Mouse (Mus musculus) heart, embryonic 15.5 days (tissue): Measurements from ENCODE around the gene Zdhhc14. TPM values are rescaled to one million over a fixed set of nuclear protein-coding genes. Genes with fewer than 3 reads are reported as not detected.
A peak's percentile ranks its signal among the peaks of the same experiment; 100 is the strongest.

ENCODE experiments used
- ATAC-seq: fragments of 200-750 bp; cut with Nextera tagmentation; replicated peaks from 2 replicates; pipeline ENCODE4 v1.8.0; 2017; ENCODE audit warnings: low read depth, moderate TSS enrichment; ENCODE audit not compliant: insufficient number of reproducible peaks, insufficient read depth, low FRiP score
- H3K27ac ChIP-seq: fragments of 300-500 bp; sonication (generic); 2 replicates; pipeline ENCODE4 v1.5.1; 2015; ENCODE audit warnings: mild to moderate bottlenecking, inconsistent platforms
- H3K27me3 ChIP-seq: fragments of 300-500 bp; sonication (generic); 2 replicates; pipeline ENCODE4 v1.6.1; 2015; ENCODE audit warnings: inconsistent platforms
- H3K36me3 ChIP-seq: fragments of 300-500 bp; sonication (generic); 2 replicates; pipeline ENCODE4 v1.6.1; 2015; ENCODE audit warnings: mild to moderate bottlenecking, inconsistent platforms
- H3K4me1 ChIP-seq: fragments of 300-500 bp; sonication (generic); replicated peaks from 2 replicates; pipeline ENCODE4 v1.6.1; 2015; ENCODE audit warnings: inconsistent platforms
- H3K4me2 ChIP-seq: fragments of 300-500 bp; sonication (generic); 2 replicates; pipeline ENCODE4 v1.6.1; 2015; ENCODE audit warnings: inconsistent platforms, mild to moderate bottlenecking, moderate library complexity
- H3K4me3 ChIP-seq: fragments of 300-500 bp; sonication (generic); 2 replicates; pipeline ENCODE4 v1.5.1; 2015; ENCODE audit warnings: mild to moderate bottlenecking, inconsistent platforms
- H3K9ac ChIP-seq: fragments of 300-500 bp; sonication (generic); 2 replicates; pipeline ENCODE4 v1.6.1; 2015; ENCODE audit warnings: mild to moderate bottlenecking, inconsistent platforms
- H3K9me3 ChIP-seq: fragments of 300-500 bp; sonication (generic); replicated peaks from 2 replicates; pipeline ENCODE4 v1.6.1; 2016; ENCODE audit warnings: inconsistent platforms
- WGBS: fragments of 180-500 bp; shearing (Covaris S2); methylation state at CpG from one replicate; pipeline ENCODE4 v1.1.7; 2015; ENCODE audit warnings: mixed read lengths; 5-methylcytosine and 5-hydroxymethylcytosine counted together
- polyA plus RNA-seq: library from polyadenylated mRNA; unstranded; fragments of >200 nt; fragmentation: Nextera tagmentation; extraction: Ambion mirVana; gene quantifications from 2 replicates; pipeline ENCODE4 v1.2.1, GENCODE M21; 2015

Gene Zdhhc14
- polyA plus RNA-seq, 1 experiment from 2014 or later, result 1.3 TPM

- Histone ChIP-seq H3K4me1 (peaks cover 12% of the 10 kb centered on the region), H3K27ac (no peak overlapping the region), H3K4me2 (no peak overlapping the region), H3K36me3 (no peaks in the 10 kb centered on the region), H3K9me3 (no peaks in the 10 kb centered on the region), H3K4me3 (no peak overlapping the region), H3K27me3 (no peaks in the 10 kb centered on the region), H3K9ac (no peak overlapping the region)
- WGBS, result 36% methylated on average over 7 of the region's 7 CpGs
- ATAC-seq, result peak; percentile 53; the same call in 1 of the 2 replicates
Measured at GRCm38 (mm10) chr17:5506553-5506952, 14.2 kb downstream of the Zdhhc14 start.

GRCm38 (mm10) chr17:5506988-5507387 is 14.6 kb downstream of the Zdhhc14 start:
- no peak overlapping the region for H3K9ac ChIP-seq

GRCm38 (mm10) chr17:5508030-5508429 is 15.7 kb downstream of the Zdhhc14 start:
- WGBS, result 81% methylated on average over 4 of the region's 4 CpGs
- Histone ChIP-seq H3K27me3 (no peaks in the 10 kb centered on the region), H3K9ac (no peak overlapping the region), H3K4me1 (peaks cover 12% of the 10 kb centered on the region), H3K4me2 (no peak overlapping the region), H3K4me3 (no peak overlapping the region), H3K36me3 (no peaks in the 10 kb centered on the region), H3K9me3 (no peaks in the 10 kb centered on the region), H3K27ac (no peak overlapping the region)
- no peak for ATAC-seq

More at GRCm38 (mm10) chr17:5506988-5507387, 14.6 kb downstream of the Zdhhc14 start:
- 23% methylated on average over 5 of the region's 5 CpGs for WGBS
- H3K9me3 ChIP-seq, result no peaks in the 10 kb centered on the region
- H3K27me3 ChIP-seq, result no peaks in the 10 kb centered on the region
- H3K4me3 ChIP-seq, result no peak overlapping the region
- peaks cover 12% of the 10 kb centered on the region for H3K4me1 ChIP-seq
- H3K27ac ChIP-seq, result no peak overlapping the region
- H3K36me3 ChIP-seq, result no peaks in the 10 kb centered on the region
- no peak overlapping the region for H3K4me2 ChIP-seq
- no peak for ATAC-seq

GRCm38 (mm10) chr17:5510564-5510963 is 18.2 kb downstream of the Zdhhc14 start:
- Histone ChIP-seq H3K27ac (no peak overlapping the region), H3K36me3 (no peaks in the 10 kb centered on the region), H3K4me1 (peaks cover 11% of the 10 kb centered on the region), H3K9ac (no peak overlapping the region), H3K27me3 (no peaks in the 10 kb centered on the region), H3K4me3 (no peak overlapping the region), H3K9me3 (no peaks in the 10 kb centered on the region), H3K4me2 (no peak overlapping the region)
- no peak for ATAC-seq
- 73% methylated on average over 9 of the region's 9 CpGs for WGBS

GRCm38 (mm10) chr17:5511724-5512123 is 19.4 kb downstream of the Zdhhc14 start:
- whole genome bisulfite sequencing, result 71% methylated on average over 6 of the region's 6 CpGs
- Histone ChIP-seq H3K9ac (no peak overlapping the region), H3K9me3 (no peaks in the 10 kb centered on the region)

GRCm38 (mm10) chr17:5519466-5519865 is 27.1 kb downstream of the Zdhhc14 start:
- no peak for ATAC-seq
- Histone ChIP-seq H3K9ac (no peak overlapping the region), H3K9me3 (no peaks in the 10 kb centered on the region; the same call in 1 of the 2 replicates), H3K27me3 (no peaks in the 10 kb centered on the region), H3K27ac (no peak overlapping the region), H3K4me2 (no peak overlapping the region), H3K4me1 (no peaks in the 10 kb centered on the region), H3K36me3 (no peaks in the 10 kb centered on the region), H3K4me3 (no peak overlapping the region)
- WGBS, result 82% methylated on average over 10 of the region's 10 CpGs

More at GRCm38 (mm10) chr17:5511724-5512123, 19.4 kb downstream of the Zdhhc14 start:
- Histone ChIP-seq H3K4me3 (no peak overlapping the region), H3K4me2 (no peak overlapping the region), H3K36me3 (no peaks in the 10 kb centered on the region), H3K4me1 (peaks cover 4% of the 10 kb centered on the region), H3K27me3 (no peaks in the 10 kb centered on the region), H3K27ac (no peak overlapping the region)
- no peak for ATAC-seq

GRCm38 (mm10) chr17:5519910-5520592 is 27.7 kb downstream of the Zdhhc14 start:
- Histone ChIP-seq H3K27ac (no peak overlapping the region), H3K4me1 (no peaks in the 10 kb centered on the region), H3K36me3 (no peaks in the 10 kb centered on the region), H3K4me3 (no peak overlapping the region), H3K27me3 (no peaks in the 10 kb centered on the region), H3K4me2 (no peak overlapping the region), H3K9me3 (no peaks in the 10 kb centered on the region; the same call in 1 of the 2 replicates), H3K9ac (no peak overlapping the region)
- 77% methylated on average over 13 of the region's 13 CpGs for WGBS
- ATAC-seq, result no peak

GRCm38 (mm10) chr17:5521532-5521931 is 29.2 kb downstream of the Zdhhc14 start:
- no peaks in the 10 kb centered on the region for H3K4me1 ChIP-seq
- H3K9ac ChIP-seq, result no peak overlapping the region

GRCm38 (mm10) chr17:5529552-5529951 is 37.2 kb downstream of the Zdhhc14 start:
- Histone ChIP-seq H3K27ac (no peak overlapping the region), H3K4me1 (no peaks in the 10 kb centered on the region), H3K9ac (no peak overlapping the region), H3K27me3 (no peaks in the 10 kb centered on the region), H3K9me3 (no peaks in the 10 kb centered on the region), H3K4me2 (no peak overlapping the region), H3K4me3 (no peak overlapping the region), H3K36me3 (no peaks in the 10 kb centered on the region)
- WGBS, result 79% methylated on average over 6 of the region's 6 CpGs
- ATAC-seq, result no peak

More at GRCm38 (mm10) chr17:5521532-5521931, 29.2 kb downstream of the Zdhhc14 start:
- H3K4me2 ChIP-seq, result no peak overlapping the region
- WGBS, result 57% methylated on average over 1 of the region's 1 CpGs
- no peak overlapping the region for H3K4me3 ChIP-seq
- no peaks in the 10 kb centered on the region for H3K27me3 ChIP-seq
- ATAC-seq, result no peak
- H3K36me3 ChIP-seq, result no peaks in the 10 kb centered on the region
- H3K27ac ChIP-seq, result no peak overlapping the region
- no peaks in the 10 kb centered on the region; the same call in 1 of the 2 replicates for H3K9me3 ChIP-seq

GRCm38 (mm10) chr17:5532816-5533215 is 40.5 kb downstream of the Zdhhc14 start:
- H3K27ac ChIP-seq, result no peak overlapping the region
- no peak overlapping the region for H3K9ac ChIP-seq
- no peaks in the 10 kb centered on the region for H3K27me3 ChIP-seq
- H3K9me3 ChIP-seq, result no peaks in the 10 kb centered on the region
- H3K4me3 ChIP-seq, result no peak overlapping the region
- H3K36me3 ChIP-seq, result no peaks in the 10 kb centered on the region
- 47% methylated on average over 5 of the region's 5 CpGs for WGBS
- no peak for ATAC-seq
- H3K4me1 ChIP-seq, result no peaks in the 10 kb centered on the region
- no peak overlapping the region for H3K4me2 ChIP-seq

- WGBS, result 6% methylated on average over 1 of the region's 4 CpGs
- Histone ChIP-seq H3K4me2 (no peak overlapping the region), H3K4me3 (no peak overlapping the region), H3K36me3 (no peaks in the 10 kb centered on the region), H3K9ac (no peak overlapping the region), H3K9me3 (no peaks in the 10 kb centered on the region), H3K4me1 (no peaks in the 10 kb centered on the region), H3K27ac (no peak overlapping the region), H3K27me3 (no peaks in the 10 kb centered on the region)
- ATAC-seq, result no peak
Measured at GRCm38 (mm10) chr17:5535357-5535756, 43.0 kb downstream of the Zdhhc14 start.
